Mouse (Mus musculus): ENCODE results near the gene Fgfr2.

DNA sequence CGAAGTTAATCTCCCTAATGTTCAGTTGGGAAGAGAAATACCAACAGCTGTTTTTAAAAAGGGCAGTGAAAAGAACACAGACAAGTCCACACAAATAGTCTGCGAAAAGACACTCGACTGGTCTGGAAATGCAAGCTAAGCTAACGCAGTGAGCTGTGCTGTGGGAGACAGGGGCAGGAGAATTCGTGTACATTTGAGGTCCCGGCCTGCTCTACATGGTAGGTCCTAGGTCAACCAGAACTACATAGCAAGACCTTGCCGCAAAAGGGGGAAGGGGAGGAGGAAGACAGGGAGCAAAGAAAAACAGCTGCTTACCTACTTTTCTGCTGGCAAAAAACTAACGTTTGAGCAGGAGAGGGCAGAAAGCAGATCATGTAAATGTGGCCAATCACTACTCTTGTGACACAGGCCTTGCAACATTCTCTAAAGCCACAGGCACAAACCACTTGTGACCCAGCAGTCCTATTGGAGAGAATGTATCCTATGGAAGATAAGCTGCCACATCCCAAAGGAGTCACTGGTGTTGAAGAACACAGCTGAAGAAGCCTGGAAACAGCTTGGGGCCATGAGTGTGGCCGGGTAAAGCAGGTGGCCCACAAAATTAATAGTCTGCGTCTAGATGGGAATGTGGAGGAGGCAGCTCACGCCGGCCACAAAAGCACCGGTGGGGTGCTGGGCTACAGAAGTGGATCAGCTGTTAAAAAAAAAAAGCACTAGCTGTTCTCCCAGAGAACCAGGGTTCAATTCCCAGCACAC is 396.9 kb downstream of the Fgfr2 start:
- no peak for TF ChIP-seq POLR2A (IDR thresholded peaks at IDR 0.05; ENCODE audit: borderline replicate concordance, extremely low read depth, low read depth, low read length)
- no peak for TF ChIP-seq CTCF (IDR thresholded peaks at IDR 0.05; ENCODE audit: insufficient read depth, low read length)
